Mouse (Mus musculus) megakaryocyte, embryonic 14.5 days (primary cell): ENCODE measurements around the gene Cd24a. TPM values are rescaled to one million over a fixed set of nuclear protein-coding genes. Genes with fewer than 3 reads are reported as not detected.

Experiments used
- H3K27me3 ChIP-seq: replicated peaks from 2 replicates; pipeline ENCODE3; 2012; ENCODE audit warnings: inconsistent platforms
- H3K36me3 ChIP-seq: replicated peaks from 2 replicates; pipeline ENCODE3; 2012; ENCODE audit warnings: low read length, inconsistent platforms, mixed read lengths
- H3K4me1 ChIP-seq: 2 replicates; pipeline ENCODE4 v1.6.1; 2012; ENCODE audit warnings: inconsistent platforms
- H3K4me3 ChIP-seq: replicated peaks from 2 replicates; pipeline ENCODE3; 2012; ENCODE audit warnings: moderate library complexity, mild to moderate bottlenecking, inconsistent platforms
- H3K9me3 ChIP-seq: 2 replicates; pipeline ENCODE4 v1.6.1; 2012; ENCODE audit warnings: inconsistent platforms
- FLI1 ChIP-seq: IDR thresholded peaks from 2 replicates; pipeline ENCODE4 v1.6.1; 2012; ENCODE audit warnings: low read length, inconsistent platforms, mixed read lengths
- GATA1 ChIP-seq: IDR thresholded peaks from 3 replicates; pipeline ENCODE4 v1.6.1; 2012; ENCODE audit warnings: mixed read lengths, low read length, inconsistent platforms, borderline replicate concordance
- polyA plus RNA-seq: library from polyadenylated mRNA; stranded (reverse); fragments of >175 nt; gene quantifications from 2 replicates; pipeline ENCODE4 v1.2.3, GENCODE M21; 2012; ENCODE audit warnings: low replicate concordance; ENCODE audit not compliant: insufficient read depth

Gene Cd24a
- polyA plus RNA-seq, 1 experiment: 1.1 TPM

GRCm38 (mm10) chr10:43559313-43559712 lies 18.8 kb upstream of the Cd24a start:
- Histone ChIP-seq H3K9me3 (peaks cover 10% of the 10 kb centered on the region), H3K27me3 (peaks cover 9% of the 10 kb centered on the region), H3K36me3 (no peaks in the 10 kb centered on the region), H3K4me3 (no peak overlapping the region), H3K4me1 (no peaks in the 10 kb centered on the region)
- TF ChIP-seq FLI1 (no peak), GATA1 (no peak)

GRCm38 (mm10) chr10:43560765-43561164 lies 17.3 kb upstream of the Cd24a start:
- H3K27me3 ChIP-seq: peaks cover 9% of the 10 kb centered on the region
- H3K36me3 ChIP-seq: no peaks in the 10 kb centered on the region
- no peaks in the 10 kb centered on the region for H3K4me1 ChIP-seq

GRCm38 (mm10) chr10:43561311-43561710 lies 16.8 kb upstream of the Cd24a start:
- TF ChIP-seq GATA1 (no peak), FLI1 (no peak)
- H3K9me3 ChIP-seq: peaks cover 10% of the 10 kb centered on the region
- no peaks in the 10 kb centered on the region for H3K4me1 ChIP-seq
- no peaks in the 10 kb centered on the region for H3K36me3 ChIP-seq
- H3K27me3 ChIP-seq: peaks cover 9% of the 10 kb centered on the region
- no peak overlapping the region for H3K4me3 ChIP-seq

More at GRCm38 (mm10) chr10:43560765-43561164, 17.3 kb upstream of the Cd24a start:
- Histone ChIP-seq H3K4me3 (no peak overlapping the region), H3K9me3 (peaks cover 10% of the 10 kb centered on the region)
- no peak for TF ChIP-seq GATA1
- no peak for TF ChIP-seq FLI1

GRCm38 (mm10) chr10:43574352-43574751 lies 3.7 kb upstream of the Cd24a start:
- H3K9me3 ChIP-seq: peaks cover 16% of the 10 kb centered on the region

GRCm38 (mm10) chr10:43574956-43575355 lies 3.1 kb upstream of the Cd24a start:
- Histone ChIP-seq H3K4me1 (peaks cover 23% of the 10 kb centered on the region), H3K4me3 (no peak overlapping the region), H3K27me3 (peaks cover 41% of the 10 kb centered on the region), H3K9me3 (peaks cover 16% of the 10 kb centered on the region), H3K36me3 (no peaks in the 10 kb centered on the region)
- TF ChIP-seq GATA1: no peak
- no peak for TF ChIP-seq FLI1

More at GRCm38 (mm10) chr10:43574352-43574751, 3.7 kb upstream of the Cd24a start:
- TF ChIP-seq GATA1 (no peak), FLI1 (no peak)
- Histone ChIP-seq H3K27me3 (peaks cover 35% of the 10 kb centered on the region), H3K4me1 (peaks cover 17% of the 10 kb centered on the region), H3K36me3 (no peaks in the 10 kb centered on the region), H3K4me3 (no peak overlapping the region)

- H3K9me3 ChIP-seq: peaks cover 9% of the 10 kb centered on the region
- H3K4me3 ChIP-seq: peak overlapping the region; percentile 79
- peaks cover 61% of the 10 kb centered on the region for H3K27me3 ChIP-seq
- TF ChIP-seq GATA1 (no peak), FLI1 (no peak)
- no peaks in the 10 kb centered on the region for H3K36me3 ChIP-seq
- peaks cover 37% of the 10 kb centered on the region for H3K4me1 ChIP-seq
Observed at GRCm38 (mm10) chr10:43577299-43577996, 636 bp upstream of the Cd24a start.

- H3K4me1 ChIP-seq: peaks cover 37% of the 10 kb centered on the region
- TF ChIP-seq FLI1 (no peak), GATA1 (no peak)
- peaks cover 9% of the 10 kb centered on the region for H3K9me3 ChIP-seq
- peaks cover 61% of the 10 kb centered on the region for H3K27me3 ChIP-seq
- H3K36me3 ChIP-seq: no peaks in the 10 kb centered on the region
- H3K4me3 ChIP-seq: peak overlapping the region; percentile 91
Observed at GRCm38 (mm10) chr10:43578366-43578753, 276 bp downstream of the Cd24a start.

GRCm38 (mm10) chr10:43578754-43579380 lies 783 bp downstream of the Cd24a start:
- peak overlapping the region; percentile 91 for H3K4me3 ChIP-seq
- H3K4me1 ChIP-seq: peaks cover 37% of the 10 kb centered on the region
- peaks cover 9% of the 10 kb centered on the region for H3K9me3 ChIP-seq
- TF ChIP-seq GATA1: no peak
- H3K27me3 ChIP-seq: peaks cover 61% of the 10 kb centered on the region
- H3K36me3 ChIP-seq: no peaks in the 10 kb centered on the region

GRCm38 (mm10) chr10:43579381-43580261 lies 1.5 kb downstream of the Cd24a start:
- Histone ChIP-seq H3K36me3 (no peaks in the 10 kb centered on the region), H3K4me3 (peak overlapping the region; percentile 91), H3K9me3 (peaks cover 9% of the 10 kb centered on the region), H3K27me3 (peaks cover 64% of the 10 kb centered on the region), H3K4me1 (peaks cover 37% of the 10 kb centered on the region)
- no peak for TF ChIP-seq FLI1
- no peak for TF ChIP-seq GATA1

- Histone ChIP-seq H3K4me3 (peak overlapping the region; percentile 83), H3K4me1 (peaks cover 37% of the 10 kb centered on the region), H3K36me3 (no peaks in the 10 kb centered on the region), H3K27me3 (peaks cover 68% of the 10 kb centered on the region), H3K9me3 (peaks cover 9% of the 10 kb centered on the region)
- no peak for TF ChIP-seq GATA1
- TF ChIP-seq FLI1: no peak
Observed at GRCm38 (mm10) chr10:43580649-43581078, 2.6 kb downstream of the Cd24a start.
